Mouse (Mus musculus) forebrain, embryonic 12.5 days (tissue): ENCODE measurements around the gene 2610507B11Rik. TPM values are rescaled to one million over a fixed set of nuclear protein-coding genes. Genes with fewer than 3 reads are reported as not detected.

Experiments
- ATAC-seq: fragments of 200-750 bp; cut with Nextera tagmentation; 2 replicates; pipeline ENCODE4 v1.8.0; 2017; ENCODE audit warnings: moderate TSS enrichment; ENCODE audit not compliant: low FRiP score
- H3K27ac ChIP-seq: fragments of 300-500 bp; sonication (generic); 2 replicates; pipeline ENCODE4 v1.5.1; 2016; ENCODE audit warnings: mild to moderate bottlenecking
- H3K27me3 ChIP-seq: fragments of 300-500 bp; sonication (generic); 2 replicates; pipeline ENCODE4 v1.6.1; 2016; ENCODE audit warnings: mild to moderate bottlenecking
- H3K36me3 ChIP-seq: fragments of 300-500 bp; sonication (generic); replicated peaks from 2 replicates; pipeline ENCODE4 v1.6.1; 2016; ENCODE audit warnings: mild to moderate bottlenecking
- H3K4me1 ChIP-seq: fragments of 300-500 bp; sonication (generic); 2 replicates; pipeline ENCODE4 v1.6.1; 2016
- H3K4me2 ChIP-seq: fragments of 300-500 bp; sonication (generic); 2 replicates; pipeline ENCODE4 v1.6.1; 2016; ENCODE audit warnings: mild to moderate bottlenecking, moderate library complexity
- H3K4me3 ChIP-seq: fragments of 300-500 bp; sonication (generic); replicated peaks from 2 replicates; pipeline ENCODE4 v1.5.1; 2016; ENCODE audit warnings: mild to moderate bottlenecking
- H3K9ac ChIP-seq: fragments of 300-500 bp; sonication (generic); 2 replicates; pipeline ENCODE4 v1.6.1; 2016; ENCODE audit warnings: mild to moderate bottlenecking
- H3K9me3 ChIP-seq: fragments of 300-500 bp; sonication (generic); 2 replicates; pipeline ENCODE4 v1.6.1; 2016
- WGBS: fragments of 180-500 bp; shearing (Covaris S2); methylation state at CpG from one replicate; pipeline ENCODE4 v1.1.7; 2016; 5-methylcytosine and 5-hydroxymethylcytosine counted together
- polyA plus RNA-seq: library from polyadenylated mRNA; unstranded; fragments of >200 nt; fragmentation: Nextera tagmentation; extraction: Ambion mirVana; gene quantifications from 2 replicates; pipeline ENCODE4 v1.2.1, GENCODE M21; 2016

Gene 2610507B11Rik
- polyA plus RNA-seq, 1 experiment from 2014 or later: 79.8 TPM

DNA sequence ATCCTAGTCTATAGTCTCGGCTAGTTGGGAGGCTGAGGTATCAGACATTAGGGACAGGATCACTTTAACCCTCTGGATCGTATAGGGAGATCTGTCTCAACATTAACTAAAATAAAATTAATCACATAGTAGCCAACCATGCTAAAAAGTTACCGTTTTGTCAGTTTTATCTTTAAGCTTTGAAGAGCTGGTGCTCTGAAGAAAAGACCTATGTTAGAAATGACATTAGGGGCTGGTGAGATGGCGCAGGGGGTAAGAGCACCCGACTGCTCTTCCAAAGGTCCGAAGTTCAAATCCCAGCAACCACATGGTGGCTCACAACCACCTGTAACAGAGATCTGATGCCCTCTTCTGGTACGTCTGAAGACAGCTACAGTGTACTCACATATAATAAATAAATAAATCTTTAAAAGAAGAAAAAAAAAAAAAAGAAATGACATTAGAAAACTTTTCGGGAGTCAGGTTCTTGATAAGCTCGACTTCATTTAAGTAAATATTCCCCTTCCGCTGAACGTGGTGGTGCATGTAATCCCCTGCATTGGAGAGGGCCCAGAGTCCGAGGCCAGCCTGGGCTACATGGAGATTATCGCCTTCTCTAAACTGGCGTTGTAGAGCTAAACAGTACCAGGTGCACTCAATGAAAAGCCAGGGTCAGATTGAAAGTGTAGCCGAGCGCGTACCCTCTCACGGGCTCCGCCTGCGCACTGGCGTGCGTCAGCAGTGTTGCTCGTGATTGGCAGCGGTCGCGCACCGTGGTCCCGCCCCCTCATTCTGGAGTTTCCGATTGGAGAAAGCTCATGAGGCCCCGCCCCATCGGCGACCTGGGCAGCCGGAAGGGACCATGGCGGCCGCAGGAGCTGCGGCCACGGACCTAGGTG, 66.3 kb downstream of the 2610507B11Rik start, which contains the start of gene Pigs:
Gene Pigs, plus strand, starts transcription at position 782 of the 878 bp plus-strand sequence.
- Histone ChIP-seq H3K27me3 (no peaks in the 10 kb centered on the region), H3K4me1 (peaks cover 16% of the 10 kb centered on the region), H3K9me3 (no peaks in the 10 kb centered on the region), H3K4me2 (peak within 1 kb of the TSS; percentile 95), H3K36me3 (peaks cover 13% of the 10 kb centered on the region), H3K9ac (peak within 1 kb of the TSS; percentile 86), H3K27ac (no peak within 1 kb of the TSS), H3K4me3 (peak within 1 kb of the TSS; percentile 87)
- 14% methylated on average over 37 of the region's 37 CpGs for WGBS
- peak; percentile 97 for ATAC-seq

DNA sequence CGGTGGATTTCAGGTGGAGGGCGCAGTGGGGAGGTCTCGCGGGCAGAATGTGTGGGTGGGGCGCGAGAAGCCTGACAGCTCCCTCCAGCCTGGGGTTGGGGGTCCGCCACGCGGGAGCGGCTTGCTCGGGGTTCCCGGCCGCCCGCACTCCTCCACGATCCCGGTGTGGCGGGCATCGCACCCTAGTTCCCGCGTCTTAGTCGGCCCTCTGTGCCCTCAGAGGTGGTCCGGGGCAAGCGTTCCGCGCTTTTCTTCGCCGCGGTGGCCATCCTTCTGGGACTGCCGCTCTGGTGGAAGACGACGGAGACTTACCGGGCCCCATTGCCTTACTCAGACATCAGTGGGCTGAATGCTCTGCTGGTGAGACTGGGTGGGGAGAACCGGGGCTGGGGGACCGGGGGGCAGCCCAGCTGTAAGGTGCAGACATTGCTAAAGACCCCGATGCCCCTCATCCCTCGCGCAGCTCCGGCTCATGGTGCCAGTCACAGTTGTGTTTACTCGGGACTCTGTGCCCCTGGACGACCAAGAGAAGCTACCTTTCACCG, 67.0 kb downstream of the 2610507B11Rik start:
- Histone ChIP-seq H3K27me3 (no peaks in the 10 kb centered on the region), H3K4me2 (peak overlapping the region; percentile 95), H3K9ac (peak overlapping the region; percentile 86), H3K36me3 (peaks cover 20% of the 10 kb centered on the region), H3K4me1 (peaks cover 12% of the 10 kb centered on the region), H3K4me3 (peak overlapping the region; percentile 87), H3K27ac (no peak overlapping the region), H3K9me3 (no peaks in the 10 kb centered on the region)
- under 1% methylated on average over 41 of the region's 41 CpGs for WGBS
- ATAC-seq: peak; percentile 70

DNA sequence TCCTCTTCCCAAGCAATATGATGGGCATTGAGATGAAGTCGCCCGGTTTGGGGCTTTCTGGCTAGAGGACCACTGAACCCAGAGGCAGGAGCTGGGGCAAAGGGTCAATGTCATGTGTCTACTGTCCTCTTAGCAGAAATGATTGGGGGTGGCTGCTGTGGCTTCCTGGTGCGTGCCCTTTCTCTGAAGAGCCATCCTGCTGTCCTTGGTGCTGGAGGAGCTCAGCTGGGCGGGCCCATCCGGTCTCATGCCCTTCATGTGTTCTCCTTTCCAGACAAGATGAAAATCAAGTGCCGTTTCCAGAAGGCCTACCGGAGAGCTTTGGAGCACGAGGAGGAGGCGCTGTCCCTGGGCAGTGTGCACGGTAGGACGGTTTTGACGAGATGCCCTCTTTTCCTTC, 71.1 kb downstream of the 2610507B11Rik start:
- Histone ChIP-seq H3K36me3 (peaks cover 46% of the 10 kb centered on the region), H3K4me3 (no peak overlapping the region), H3K9me3 (no peaks in the 10 kb centered on the region), H3K4me1 (peaks cover 12% of the 10 kb centered on the region), H3K4me2 (no peak overlapping the region), H3K27ac (no peak overlapping the region), H3K27me3 (no peaks in the 10 kb centered on the region), H3K9ac (no peak overlapping the region)
- 96% methylated on average over 12 of the region's 12 CpGs for WGBS
- no peak for ATAC-seq

DNA sequence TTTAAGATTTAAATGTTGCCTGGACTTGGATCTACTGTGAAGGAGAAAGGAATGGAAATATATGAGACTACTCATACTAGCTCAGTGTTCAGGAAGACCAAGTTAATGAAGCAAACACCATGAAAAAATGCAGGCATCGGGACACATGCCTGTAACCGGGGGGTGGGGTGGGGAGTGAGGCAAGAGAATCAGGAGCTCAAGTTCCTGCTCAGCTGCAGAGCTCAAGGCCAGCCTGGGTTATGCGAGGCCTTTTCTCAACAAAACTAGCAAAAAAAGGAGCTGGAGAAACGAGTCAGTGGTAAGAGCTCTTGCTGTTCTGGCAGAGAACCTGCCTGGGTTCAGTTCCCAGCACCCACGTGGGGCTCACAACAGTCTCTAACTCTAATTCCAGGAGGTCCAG, 72.4 kb downstream of the 2610507B11Rik start:
- no peaks in the 10 kb centered on the region for H3K9me3 ChIP-seq
- no peak overlapping the region for H3K4me2 ChIP-seq
- H3K27me3 ChIP-seq: no peaks in the 10 kb centered on the region
- peaks cover 8% of the 10 kb centered on the region for H3K4me1 ChIP-seq
- no peak overlapping the region for H3K27ac ChIP-seq
- no peak for ATAC-seq
- 93% methylated on average over 5 of the region's 5 CpGs for WGBS
- no peak overlapping the region for H3K9ac ChIP-seq
- no peak overlapping the region for H3K4me3 ChIP-seq
- H3K36me3 ChIP-seq: peaks cover 55% of the 10 kb centered on the region

DNA sequence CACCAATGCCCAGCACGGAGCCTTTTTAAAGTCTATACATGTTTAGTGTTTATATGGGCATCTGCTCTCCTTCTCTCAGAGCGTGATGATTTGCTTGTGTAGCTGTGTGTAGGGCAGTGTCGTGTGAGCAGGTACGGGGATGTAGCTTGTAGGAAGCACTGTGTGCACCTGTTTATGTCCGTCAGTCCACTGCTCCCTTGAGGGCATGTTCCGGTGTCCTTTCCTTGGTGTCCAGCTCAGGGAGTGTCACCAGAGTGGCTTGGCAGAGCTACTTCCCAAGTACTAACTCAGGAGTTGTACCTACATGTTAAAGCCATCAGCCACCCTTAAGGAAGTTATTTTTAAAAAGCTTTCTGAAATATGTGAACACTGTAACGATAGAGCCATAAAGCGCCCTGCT, 75.5 kb downstream of the 2610507B11Rik start:
- peaks cover 80% of the 10 kb centered on the region for H3K36me3 ChIP-seq
- H3K9ac ChIP-seq: no peak overlapping the region
- H3K9me3 ChIP-seq: no peaks in the 10 kb centered on the region
- 97% methylated on average over 8 of the region's 8 CpGs for WGBS
- no peak overlapping the region for H3K27ac ChIP-seq
- no peak for ATAC-seq
- no peak overlapping the region for H3K4me3 ChIP-seq
- H3K4me2 ChIP-seq: no peak overlapping the region
- H3K4me1 ChIP-seq: no peaks in the 10 kb centered on the region
- H3K27me3 ChIP-seq: no peaks in the 10 kb centered on the region

Other genes with a start within 250 kb of the 2610507B11Rik start
- gene Dhrs13, start 229.5 kb upstream of the 2610507B11Rik start, polyA plus RNA-seq: 20.6 and 21.2 TPM in 2 replicates
- 68.5 and 69.2 TPM in 2 replicates for gene Flot2, start 223.8 kb upstream of the 2610507B11Rik start, polyA plus RNA-seq
- 33.1 and 35.5 TPM in 2 replicates for gene Eral1, start 181.4 kb upstream of the 2610507B11Rik start, polyA plus RNA-seq
- 22.3 and 25.5 TPM in 2 replicates for gene Fam222b, start 167.1 kb upstream of the 2610507B11Rik start, polyA plus RNA-seq
- gene Traf4, start 96.2 kb upstream of the 2610507B11Rik start, polyA plus RNA-seq: 121 and 127 TPM in 2 replicates
- gene Nek8, start 85.1 kb upstream of the 2610507B11Rik start, polyA plus RNA-seq: 8.8 and 9.4 TPM in 2 replicates
- gene Tlcd1, start 85.0 kb upstream of the 2610507B11Rik start, polyA plus RNA-seq: 5.5 and 6.9 TPM in 2 replicates
- 931 and 997 TPM in 2 replicates for gene Rpl23a, start 78.2 kb upstream of the 2610507B11Rik start, polyA plus RNA-seq
- gene Rab34, start 73.3 kb upstream of the 2610507B11Rik start, polyA plus RNA-seq: 44.5 and 49.8 TPM in 2 replicates
- 1.4 and 1.5 TPM in 2 replicates for gene Proca1, start 68.4 kb upstream of the 2610507B11Rik start, polyA plus RNA-seq
- gene Sdf2, start 16.0 kb upstream of the 2610507B11Rik start, polyA plus RNA-seq: 45.1 and 48.3 TPM in 2 replicates
- 38.9 and 43.2 TPM in 2 replicates for gene Supt6, start 15.8 kb upstream of the 2610507B11Rik start, polyA plus RNA-seq
- gene BC030499, start 29.1 kb downstream of the 2610507B11Rik start, polyA plus RNA-seq: 0.41 and 0.52 TPM in 2 replicates
- gene Spag5, start 39.8 kb downstream of the 2610507B11Rik start, polyA plus RNA-seq: 63.0 and 64.7 TPM in 2 replicates
- 26.9 and 31.6 TPM in 2 replicates for gene Aldoc, start 61.2 kb downstream of the 2610507B11Rik start, polyA plus RNA-seq
- gene Pigs, start 66.7 kb downstream of the 2610507B11Rik start, polyA plus RNA-seq: 58.8 and 62.5 TPM in 2 replicates
- 75.6 and 76.5 TPM in 2 replicates for gene Unc119, start 81.7 kb downstream of the 2610507B11Rik start, polyA plus RNA-seq
- 0.06 TPM in 1 of 2 replicates, not detected in the other for gene Foxn1, start 124.8 kb downstream of the 2610507B11Rik start, polyA plus RNA-seq
- not detected in 2 replicates for gene Slc13a2, start 160.5 kb downstream of the 2610507B11Rik start, polyA plus RNA-seq
- 18.4 and 19.2 TPM in 2 replicates for gene Slc46a1, start 203.9 kb downstream of the 2610507B11Rik start, polyA plus RNA-seq
- 32.1 and 34.8 TPM in 2 replicates for gene Sarm1, start 236.0 kb downstream of the 2610507B11Rik start, polyA plus RNA-seq
- 32.8 and 36.9 TPM in 2 replicates for gene Vtn, start 237.3 kb downstream of the 2610507B11Rik start, polyA plus RNA-seq
- not detected in 2 replicates for gene Sebox, start 241.7 kb downstream of the 2610507B11Rik start, polyA plus RNA-seq